Mouse (Mus musculus): ENCODE results near the gene Flywch1. TPM values are rescaled to one million over a fixed set of nuclear protein-coding genes. Genes with fewer than 3 reads are reported as not detected.

The Flywch1 gene
- 10 to 100 TPM; 44.5 to 49.2 TPM for total RNA-seq (2021)
- long read RNA-seq, experiment 1, partial matches to known transcripts: 14 of 68 reads
- long read RNA-seq, experiment 1, other reads (novel, unspliced or antisense): 52 of 68 reads
- long read RNA-seq, experiment 2, partial matches to known transcripts: 15 of 101 reads
- long read RNA-seq, experiment 2, other reads (novel, unspliced or antisense): 83 of 101 reads

- DNase-seq (ENCODE audit: low spot score in 2 of 2): peak; percentile 97 to 98
Observed at GRCm38 (mm10) chr17:23771284-23772218, at the start of gene Flywch1. Gene Flywch1, minus strand, starts transcription at chr17:23771602.

- DNase-seq (ENCODE audit: low spot score in 2 of 2): no peak
Observed at GRCm38 (mm10) chr17:23820731-23821130, 49.3 kb upstream of the Flywch1 start.

- no peak for DNase-seq (ENCODE audit: low spot score in 2 of 2)
Observed at GRCm38 (mm10) chr17:23819235-23819634, 47.8 kb upstream of the Flywch1 start.

GRCm38 (mm10) chr17:23818579-23818978 lies 47.2 kb upstream of the Flywch1 start:
- no peak for DNase-seq (ENCODE audit: low spot score in 2 of 2)

- DNase-seq (ENCODE audit: low spot score in 2 of 2): no peak
Observed at GRCm38 (mm10) chr17:23815641-23816040, 44.2 kb upstream of the Flywch1 start.

GRCm38 (mm10) chr17:23807918-23808317 lies 36.5 kb upstream of the Flywch1 start:
- DNase-seq (ENCODE audit: low spot score in 2 of 2): no peak

- no peak for DNase-seq (ENCODE audit: low spot score in 2 of 2)
Observed at GRCm38 (mm10) chr17:23806867-23807266, 35.5 kb upstream of the Flywch1 start.

- DNase-seq (ENCODE audit: low spot score in 2 of 2): no peak
Observed at GRCm38 (mm10) chr17:23804426-23805085, 33.2 kb upstream of the Flywch1 start.

- DNase-seq (ENCODE audit: low spot score in 2 of 2): peak; percentile 64 to 83
Observed at GRCm38 (mm10) chr17:23803366-23804041, 32.1 kb upstream of the Flywch1 start.

- peak; percentile 91 to 97 for DNase-seq (ENCODE audit: low spot score in 2 of 2)
Observed at GRCm38 (mm10) chr17:23802746-23803365, 31.5 kb upstream of the Flywch1 start.

GRCm38 (mm10) chr17:23801627-23802026 lies 30.2 kb upstream of the Flywch1 start:
- DNase-seq (ENCODE audit: low spot score in 2 of 2): no peak

GRCm38 (mm10) chr17:23797316-23797715 lies 25.9 kb upstream of the Flywch1 start:
- DNase-seq (ENCODE audit: low spot score in 2 of 2): no peak

- no peak for DNase-seq (ENCODE audit: low spot score in 2 of 2)
Observed at GRCm38 (mm10) chr17:23795323-23795722, 23.9 kb upstream of the Flywch1 start.

- DNase-seq (ENCODE audit: low spot score in 2 of 2): no peak
Observed at GRCm38 (mm10) chr17:23791079-23791357, 19.6 kb upstream of the Flywch1 start.

GRCm38 (mm10) chr17:23790269-23791078 lies 19.1 kb upstream of the Flywch1 start, which contains the start of gene Srrm2:
Gene Srrm2, plus strand, starts transcription at chr17:23790532.
- DNase-seq (ENCODE audit: low spot score in 2 of 2): peak; percentile 46 to 70

GRCm38 (mm10) chr17:23789749-23790268 lies 18.4 kb upstream of the Flywch1 start:
- DNase-seq (ENCODE audit: low spot score in 2 of 2): no peak

GRCm38 (mm10) chr17:23788973-23789372 lies 17.6 kb upstream of the Flywch1 start:
- DNase-seq (ENCODE audit: low spot score in 2 of 2): no peak

- DNase-seq (ENCODE audit: low spot score in 2 of 2): no peak
Observed at GRCm38 (mm10) chr17:23786510-23786931, 15.1 kb upstream of the Flywch1 start.

- peak; percentile 38 to 64 for DNase-seq (ENCODE audit: low spot score in 2 of 2)
Observed at GRCm38 (mm10) chr17:23785561-23786471, 14.4 kb upstream of the Flywch1 start, which contains the start of gene Flywch2. Gene Flywch2, minus strand, starts transcription at chr17:23786081.
